Mouse (Mus musculus): Measurements from ENCODE around the gene Dand5. TPM values are rescaled to one million over a fixed set of nuclear protein-coding genes. Genes with fewer than 3 reads are reported as not detected.

Dand5 gene
- polyA plus RNA-seq, 1 experiment from 2014 or later, result 5.6 TPM

- Histone ChIP-seq H3K36me3 (replicated peaks) (no peaks in the 10 kb centered on the region), H3K4me1 (peaks cover 50% of the 10 kb centered on the region), H3K27me3 (peaks cover 100% of the 10 kb centered on the region), H3K9ac (peak overlapping the region; percentile 33; the same call in 1 of the 2 replicates), H3K27ac (no peak overlapping the region), H3K9me3 (no peaks in the 10 kb centered on the region), H3K4me3 (replicated peaks) (peak overlapping the region; percentile 6), H3K4me2 (peak overlapping the region; percentile 26)
- WGBS, result 1% methylated on average over 48 of the region's 48 CpGs
- ATAC-seq (ENCODE audit: low FRiP score), result no peak
Measured at GRCm38 (mm10) chr8:84784681-84785505, 37.7 kb downstream of the Dand5 start.

GRCm38 (mm10) chr8:84783919-84784581 lies 38.6 kb downstream of the Dand5 start:
- Histone ChIP-seq H3K4me1 (peaks cover 50% of the 10 kb centered on the region), H3K27ac (no peak overlapping the region), H3K4me3 (replicated peaks) (peak overlapping the region; percentile 6; the same call in 1 of the 2 replicates), H3K36me3 (replicated peaks) (no peaks in the 10 kb centered on the region), H3K27me3 (peaks cover 100% of the 10 kb centered on the region), H3K9me3 (no peaks in the 10 kb centered on the region), H3K4me2 (peak overlapping the region; percentile 26), H3K9ac (peak overlapping the region; percentile 33; the same call in 1 of the 2 replicates)
- 1% methylated on average over 33 of the region's 33 CpGs for WGBS
- ATAC-seq (ENCODE audit: low FRiP score), result no peak

DNA sequence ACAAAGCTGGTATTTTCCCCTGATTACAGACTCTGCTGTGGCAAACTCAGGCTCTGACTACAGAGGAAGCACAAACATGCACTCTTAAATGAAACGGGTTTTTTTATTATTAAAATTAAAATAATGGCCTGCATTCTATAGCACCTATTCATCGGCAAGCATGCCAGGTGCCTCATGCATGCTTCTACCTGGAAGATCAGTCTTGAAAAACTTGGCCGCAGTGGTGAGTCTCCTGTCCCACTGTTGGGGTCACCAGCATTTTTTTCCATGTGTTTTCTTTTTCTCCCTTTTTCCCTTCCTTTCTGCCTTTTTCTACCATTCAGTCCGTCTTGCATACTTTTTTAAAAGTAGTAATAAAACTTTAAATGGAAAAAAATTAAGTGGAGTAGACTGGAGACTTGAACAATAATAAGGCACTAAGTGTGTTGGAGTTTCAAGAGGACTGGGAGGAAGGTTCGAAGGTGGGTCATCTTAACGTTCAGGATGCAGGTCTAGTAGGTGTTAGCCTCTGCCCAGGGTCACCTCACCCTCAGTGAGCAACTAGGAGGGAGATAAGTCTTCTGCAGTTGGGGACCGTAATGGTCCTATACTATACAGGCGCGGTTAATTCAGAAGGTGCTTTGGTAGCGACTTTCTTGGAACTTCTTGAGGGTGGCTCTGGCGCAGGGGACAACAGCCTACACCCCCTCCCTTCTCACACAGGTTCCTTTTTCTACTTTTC lies 39.3 kb downstream of the Dand5 start:
- WGBS, result 5% methylated on average over 11 of the region's 11 CpGs
- ATAC-seq (ENCODE audit: low FRiP score), result no peak
- Histone ChIP-seq H3K9ac (no peak overlapping the region), H3K9me3 (no peaks in the 10 kb centered on the region), H3K4me1 (peaks cover 54% of the 10 kb centered on the region), H3K4me2 (no peak overlapping the region), H3K27ac (no peak overlapping the region), H3K4me3 (replicated peaks) (no peak overlapping the region), H3K27me3 (peaks cover 100% of the 10 kb centered on the region), H3K36me3 (replicated peaks) (no peaks in the 10 kb centered on the region)

DNA sequence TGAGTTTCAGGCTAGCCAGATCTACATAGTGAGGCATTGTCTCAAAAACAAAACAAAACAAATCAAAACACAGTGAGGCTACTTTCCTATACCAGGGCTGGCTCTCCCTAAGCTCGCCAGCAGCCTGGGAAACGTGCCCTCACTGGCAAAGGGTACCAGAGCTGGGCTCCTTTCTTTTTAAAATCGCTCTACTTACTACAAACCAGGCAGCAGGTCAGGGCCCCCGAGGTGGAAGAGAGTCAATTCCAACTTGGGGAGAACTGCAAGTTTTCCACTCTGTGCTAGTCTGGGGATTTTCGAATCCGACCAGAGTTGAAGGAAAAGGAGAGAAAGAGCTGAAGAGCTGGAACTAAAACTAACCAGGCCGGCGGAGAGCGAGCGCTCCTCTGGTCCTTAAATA lies 39.9 kb downstream of the Dand5 start:
- H3K4me2 ChIP-seq, result no peak overlapping the region
- H3K9me3 ChIP-seq, result no peaks in the 10 kb centered on the region
- H3K4me1 ChIP-seq, result peaks cover 57% of the 10 kb centered on the region
- no peak overlapping the region for H3K9ac ChIP-seq
- ATAC-seq (ENCODE audit: low FRiP score), result no peak
- H3K27me3 ChIP-seq, result peaks cover 100% of the 10 kb centered on the region
- no peaks in the 10 kb centered on the region for H3K36me3 ChIP-seq (replicated peaks)
- 7% methylated on average over 10 of the region's 10 CpGs for WGBS
- no peak overlapping the region for H3K4me3 ChIP-seq (replicated peaks)
- H3K27ac ChIP-seq, result no peak overlapping the region

DNA sequence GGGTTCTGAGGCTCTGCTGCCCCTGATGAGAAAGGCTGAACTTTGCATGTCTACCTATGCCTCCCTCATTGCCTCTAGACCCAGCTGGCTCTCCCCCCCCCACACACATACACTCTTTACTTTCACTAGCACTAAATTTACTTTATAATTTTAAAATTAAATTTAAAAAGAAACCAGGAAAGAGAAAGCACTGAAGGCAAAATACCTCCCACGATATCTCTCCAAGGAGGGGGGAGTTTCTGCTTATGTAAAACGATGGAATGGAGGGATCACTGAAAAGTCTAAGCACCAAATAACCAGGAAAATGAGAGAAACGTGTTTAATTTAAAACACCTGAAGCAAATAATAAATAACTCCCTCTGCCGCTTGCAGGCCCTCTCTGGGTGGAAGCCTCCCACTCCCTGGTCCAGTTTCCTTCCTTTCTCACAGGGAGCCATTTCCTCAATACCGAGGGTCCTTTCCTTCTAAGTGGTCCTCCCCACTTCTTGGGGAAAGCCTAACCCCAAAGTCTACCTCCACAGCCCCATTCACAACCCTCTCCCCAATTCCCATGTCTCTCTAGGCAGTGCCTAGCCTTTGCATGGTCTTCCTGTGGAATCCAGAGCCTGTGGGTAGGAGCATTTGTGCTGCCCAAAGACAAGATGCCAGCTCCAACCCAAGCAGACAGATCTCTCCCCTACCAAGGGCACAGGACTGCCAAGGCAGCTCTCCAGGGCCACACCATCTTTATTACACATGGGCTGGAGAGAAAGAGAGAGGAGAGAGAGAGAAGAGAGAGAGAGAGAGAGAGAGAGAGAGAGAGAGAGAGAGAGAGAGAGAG lies 40.7 kb downstream of the Dand5 start:
- 3% methylated on average over 5 of the region's 5 CpGs for WGBS
- Histone ChIP-seq H3K27me3 (peaks cover 100% of the 10 kb centered on the region), H3K9me3 (no peaks in the 10 kb centered on the region), H3K4me2 (no peak overlapping the region), H3K9ac (no peak overlapping the region), H3K4me1 (peaks cover 53% of the 10 kb centered on the region), H3K4me3 (replicated peaks) (no peak overlapping the region), H3K27ac (no peak overlapping the region), H3K36me3 (replicated peaks) (no peaks in the 10 kb centered on the region)
- no peak for ATAC-seq (ENCODE audit: low FRiP score)

- no peak for ATAC-seq (ENCODE audit: low FRiP score)
- Histone ChIP-seq H3K4me2 (no peak overlapping the region), H3K4me1 (peaks cover 46% of the 10 kb centered on the region), H3K9me3 (no peaks in the 10 kb centered on the region), H3K27ac (peak overlapping the region; percentile 10; the same call in 1 of the 2 replicates), H3K4me3 (replicated peaks) (no peak overlapping the region), H3K9ac (no peak overlapping the region), H3K27me3 (peaks cover 100% of the 10 kb centered on the region), H3K36me3 (replicated peaks) (no peaks in the 10 kb centered on the region)
- whole genome bisulfite sequencing, result 8% methylated on average over 6 of the region's 6 CpGs
Measured at GRCm38 (mm10) chr8:84780949-84781680, 41.5 kb downstream of the Dand5 start.

DNA sequence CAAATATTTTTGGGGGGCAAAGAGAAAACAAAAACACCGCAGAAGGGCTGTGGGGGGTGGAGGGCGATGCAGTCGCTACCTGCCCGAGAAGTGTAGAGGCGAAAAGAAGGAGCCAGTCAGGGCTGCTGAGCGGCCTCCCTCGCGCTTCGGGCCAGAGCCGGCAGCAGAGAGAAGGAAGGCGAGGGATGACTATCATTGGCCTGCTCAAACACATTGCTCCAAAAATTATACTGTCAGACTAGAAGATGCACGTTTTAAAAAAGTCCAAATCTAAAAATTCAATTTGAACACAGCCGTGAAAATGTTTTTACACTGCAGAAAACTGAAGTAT lies 42.4 kb downstream of the Dand5 start:
- H3K9ac ChIP-seq, result 0 out of 2 replicates have a peak overlapping the region, but pooled peaks have one; percentile 41
- 2% methylated on average over 13 of the region's 13 CpGs for WGBS
- H3K4me2 ChIP-seq, result peak overlapping the region; percentile 38
- H3K36me3 ChIP-seq (replicated peaks), result no peaks in the 10 kb centered on the region
- no peak overlapping the region for H3K4me3 ChIP-seq (replicated peaks)
- ATAC-seq (ENCODE audit: low FRiP score), result 0 out of 2 replicates have a peak, but pooled peaks have one; percentile 65
- peak overlapping the region; percentile 77 for H3K27ac ChIP-seq
- H3K27me3 ChIP-seq, result peaks cover 100% of the 10 kb centered on the region
- H3K9me3 ChIP-seq, result no peaks in the 10 kb centered on the region
- H3K4me1 ChIP-seq, result peaks cover 48% of the 10 kb centered on the region

- Histone ChIP-seq H3K9me3 (no peaks in the 10 kb centered on the region), H3K36me3 (replicated peaks) (no peaks in the 10 kb centered on the region), H3K4me3 (replicated peaks) (peak overlapping the region; percentile 10), H3K4me1 (peaks cover 50% of the 10 kb centered on the region), H3K9ac (peak overlapping the region; percentile 41; the same call in 1 of the 2 replicates), H3K27me3 (peaks cover 100% of the 10 kb centered on the region), H3K4me2 (peak overlapping the region; percentile 38), H3K27ac (peak overlapping the region; percentile 77)
- peak; percentile 67; the same call in 1 of the 2 replicates for ATAC-seq (ENCODE audit: low FRiP score)
- WGBS, result 1% methylated on average over 19 of the region's 19 CpGs
Measured at GRCm38 (mm10) chr8:84779519-84780224, 43.0 kb downstream of the Dand5 start.

- Histone ChIP-seq H3K9ac (no peak overlapping the region; the same call in 1 of the 2 replicates), H3K4me1 (peaks cover 52% of the 10 kb centered on the region), H3K4me2 (peak overlapping the region; percentile 38; the same call in 1 of the 2 replicates), H3K4me3 (replicated peaks) (no peak overlapping the region), H3K36me3 (replicated peaks) (no peaks in the 10 kb centered on the region), H3K27me3 (peaks cover 100% of the 10 kb centered on the region), H3K9me3 (no peaks in the 10 kb centered on the region), H3K27ac (peak overlapping the region; percentile 77; the same call in 1 of the 2 replicates)
- WGBS, result 4% methylated on average over 11 of the region's 11 CpGs
- no peak for ATAC-seq (ENCODE audit: low FRiP score)
Measured at GRCm38 (mm10) chr8:84778638-84779380, 43.8 kb downstream of the Dand5 start.

All from forebrain, embryonic 12.5 days (tissue).